Mouse (Mus musculus) cerebral cortex, adult 2 months (tissue): ENCODE results near the gene Ifrd1.

Experiments used
- WGBS: fragments of 180-500 bp; shearing (Covaris S2); methylation state at CpG from one replicate; pipeline ENCODE4 v1.1.7; 2018; 5-methylcytosine and 5-hydroxymethylcytosine counted together

Ifrd1 gene

GRCm38 (mm10) chr12:40248454-40249180 is at the start of gene Ifrd1:
TSS of gene Ifrd1 (minus strand) at chr12:40248504.
- 80% methylated on average over 5 of the region's 5 CpGs for WGBS

GRCm38 (mm10) chr12:40286539-40286938 is 38.2 kb upstream of the Ifrd1 start:
- WGBS: 79% methylated on average over 4 of the region's 4 CpGs

- 75% methylated on average over 4 of the region's 4 CpGs for WGBS
Observed at GRCm38 (mm10) chr12:40280596-40281325, 32.5 kb upstream of the Ifrd1 start.

DNA sequence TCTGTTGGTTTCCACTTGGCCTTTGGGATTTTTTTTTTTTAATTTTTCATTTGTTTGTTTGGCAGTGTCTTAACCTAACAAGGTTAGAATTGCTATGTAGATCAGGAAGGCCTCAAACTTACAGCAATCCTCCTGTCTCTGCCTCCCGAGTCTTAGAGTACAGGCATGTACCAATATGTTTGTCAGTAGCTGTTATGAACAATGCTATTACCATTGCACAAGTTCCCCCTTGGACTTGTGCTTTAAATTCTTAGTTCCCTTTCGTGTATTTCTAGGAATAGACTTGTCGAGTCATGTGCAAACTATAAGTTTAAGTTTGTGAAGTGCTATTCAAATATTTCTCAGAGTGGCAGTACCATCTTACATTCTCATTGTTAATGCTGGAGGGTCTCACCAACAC is 29.3 kb upstream of the Ifrd1 start:
- 81% methylated on average over 3 of the region's 3 CpGs for WGBS

DNA sequence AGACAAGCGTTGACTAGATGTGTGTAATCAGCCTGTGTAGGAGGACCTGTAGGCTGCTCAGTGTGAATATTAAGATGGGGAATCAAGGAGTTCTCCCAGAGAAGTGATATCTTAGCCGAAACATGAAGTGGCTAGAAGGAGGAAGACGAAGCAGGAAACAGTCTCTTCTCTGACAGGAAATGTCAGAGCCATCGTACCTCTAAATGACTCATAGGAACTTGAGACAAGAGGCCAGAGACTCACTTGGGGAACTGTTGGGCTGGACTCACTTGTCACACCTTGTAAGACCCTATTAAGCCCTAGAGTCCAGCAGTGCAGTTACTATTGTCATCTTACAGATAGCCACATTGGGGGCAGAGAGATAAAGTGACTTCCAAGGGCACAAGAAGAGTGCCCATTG is 25.0 kb upstream of the Ifrd1 start:
- 85% methylated on average over 4 of the region's 4 CpGs for WGBS

- WGBS: 94% methylated on average over 4 of the region's 4 CpGs
Observed at GRCm38 (mm10) chr12:40272710-40273109, 24.4 kb upstream of the Ifrd1 start.

DNA sequence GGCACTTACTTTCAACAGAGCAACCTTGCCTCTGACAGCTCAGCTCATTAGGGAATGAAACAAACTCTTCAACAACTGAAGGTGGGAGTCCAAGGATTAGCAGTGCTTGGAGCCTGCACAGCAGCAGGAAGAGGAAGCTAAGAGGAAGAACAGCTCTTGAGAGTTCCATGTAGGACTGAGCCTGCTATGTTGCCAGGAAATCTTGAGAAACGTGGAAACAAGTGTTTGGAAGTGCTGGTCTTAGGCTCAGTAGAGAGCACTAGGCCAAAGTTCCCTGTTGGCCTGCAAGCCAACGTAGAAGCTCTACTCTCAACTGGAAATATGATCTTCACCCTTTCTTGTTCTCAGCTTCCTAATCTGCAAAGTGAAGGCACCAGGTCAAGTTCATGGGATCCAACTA is 20.0 kb upstream of the Ifrd1 start:
- 87% methylated on average over 2 of the region's 2 CpGs for WGBS

- 79% methylated on average over 4 of the region's 4 CpGs for WGBS
Observed at GRCm38 (mm10) chr12:40263712-40264111, 15.4 kb upstream of the Ifrd1 start.

GRCm38 (mm10) chr12:40263006-40263405 is 14.7 kb upstream of the Ifrd1 start:
- 62% methylated on average over 6 of the region's 6 CpGs for WGBS

DNA sequence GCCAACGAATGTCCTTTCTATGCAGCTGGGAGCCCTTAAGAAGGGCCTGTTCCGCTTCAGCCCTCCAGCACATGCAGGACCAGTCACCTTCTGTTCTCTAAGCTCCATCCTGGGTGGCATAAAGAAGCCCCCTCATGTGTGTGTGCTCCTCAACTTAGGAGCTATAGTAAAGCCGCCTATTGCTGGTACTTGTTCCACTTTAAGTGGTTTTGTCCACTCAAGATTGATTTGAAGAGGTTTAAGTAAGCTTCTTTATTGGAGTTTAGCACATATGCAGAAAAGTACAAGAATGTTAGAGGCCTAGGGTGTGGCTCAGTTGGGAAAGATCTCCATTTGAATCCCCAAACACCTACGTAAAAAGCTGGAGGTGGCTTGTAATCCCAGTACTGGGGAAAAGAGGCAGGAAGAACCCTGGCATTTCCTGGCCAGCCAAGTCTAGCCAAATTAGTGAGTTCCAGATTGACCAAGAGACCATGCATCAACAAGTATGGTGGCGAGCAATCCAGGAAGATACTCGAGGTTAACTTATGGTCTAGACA is 10.2 kb upstream of the Ifrd1 start:
- 96% methylated on average over 6 of the region's 6 CpGs for WGBS

GRCm38 (mm10) chr12:40257226-40257625 is 8.9 kb upstream of the Ifrd1 start:
- under 1% methylated on average over 8 of the region's 8 CpGs for WGBS

DNA sequence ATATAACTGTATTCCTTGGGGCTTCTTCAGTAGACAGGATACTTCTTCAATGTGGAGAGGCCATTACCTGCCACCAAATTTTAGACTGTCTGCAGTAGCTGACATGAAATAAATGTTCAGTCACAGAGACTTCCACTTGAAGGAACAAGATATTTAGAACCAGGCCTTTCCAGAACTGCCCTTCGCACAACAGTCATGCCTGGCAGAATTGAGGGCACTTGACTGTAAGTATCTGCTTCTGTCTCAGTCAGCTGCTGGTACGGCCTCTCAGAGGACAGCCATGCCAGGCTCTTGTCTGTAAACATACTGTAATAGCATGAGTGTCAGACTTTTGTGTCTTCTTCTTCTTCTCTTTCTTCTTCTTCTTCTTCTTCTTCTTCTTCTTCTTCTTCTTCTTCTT is 8.2 kb upstream of the Ifrd1 start:
- 72% methylated on average over 2 of the region's 2 CpGs for WGBS

DNA sequence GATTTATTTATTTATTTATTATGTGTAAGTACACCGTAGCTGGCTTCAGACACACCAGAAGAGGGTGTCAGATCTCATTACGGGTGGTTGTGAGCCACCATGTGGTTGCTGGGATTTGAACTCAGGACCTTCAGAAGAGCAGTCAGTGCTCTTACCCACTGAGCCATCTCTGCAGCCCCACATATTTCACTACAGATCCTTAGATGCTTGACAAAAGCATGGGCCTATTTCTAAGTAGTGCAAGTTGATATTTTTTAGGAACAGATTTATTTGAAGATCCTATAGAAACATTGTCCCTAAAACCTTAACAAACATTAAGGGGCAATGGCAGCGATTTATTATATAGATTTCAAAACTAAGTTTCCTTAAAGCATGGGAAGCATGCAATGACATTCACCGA is 7.0 kb upstream of the Ifrd1 start:
- WGBS: 92% methylated on average over 4 of the region's 4 CpGs

DNA sequence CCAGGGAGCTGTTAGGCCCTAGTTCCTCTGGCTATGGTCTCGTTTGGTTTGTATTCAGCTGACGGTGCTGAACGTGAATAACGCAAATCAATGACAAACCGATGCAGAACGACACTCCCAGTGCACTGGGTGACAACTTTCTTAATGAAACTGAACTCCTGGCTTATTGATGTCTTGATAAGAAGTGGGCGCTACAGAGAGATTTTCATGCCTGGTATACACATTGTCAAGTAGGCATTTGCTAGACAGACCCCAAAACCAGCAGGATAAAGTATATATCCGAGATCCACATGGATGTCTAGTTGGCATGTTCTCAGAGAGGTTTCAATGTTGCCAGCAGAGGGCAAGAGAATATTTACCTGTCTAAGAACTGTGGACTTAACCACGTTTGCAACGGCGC is 6.4 kb upstream of the Ifrd1 start:
- 92% methylated on average over 11 of the region's 11 CpGs for WGBS

DNA sequence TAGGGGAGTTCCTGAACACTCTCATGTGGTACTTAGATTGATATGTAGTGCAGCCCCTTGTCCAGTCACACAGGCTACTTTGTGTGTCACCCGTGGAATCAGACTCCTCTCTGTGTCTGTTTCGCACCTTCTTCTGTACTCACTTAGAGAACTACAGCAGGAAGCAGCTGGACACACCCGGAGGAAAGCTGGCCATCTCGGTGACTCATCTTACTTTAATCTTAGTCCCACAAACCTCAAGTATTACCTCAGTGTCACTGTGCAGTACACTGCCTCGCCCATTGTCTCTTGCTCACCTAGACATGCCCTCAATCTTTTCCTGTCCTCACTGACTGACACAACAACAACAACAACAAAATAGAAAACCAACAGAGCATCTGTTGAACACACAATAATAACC is 4.9 kb upstream of the Ifrd1 start:
- 71% methylated on average over 5 of the region's 5 CpGs for WGBS

- WGBS: 70% methylated on average over 6 of the region's 6 CpGs
Observed at GRCm38 (mm10) chr12:40247976-40248375, 328 bp downstream of the Ifrd1 start.

GRCm38 (mm10) chr12:40247384-40247783 is 920 bp downstream of the Ifrd1 start:
- WGBS: 87% methylated on average over 4 of the region's 4 CpGs

DNA sequence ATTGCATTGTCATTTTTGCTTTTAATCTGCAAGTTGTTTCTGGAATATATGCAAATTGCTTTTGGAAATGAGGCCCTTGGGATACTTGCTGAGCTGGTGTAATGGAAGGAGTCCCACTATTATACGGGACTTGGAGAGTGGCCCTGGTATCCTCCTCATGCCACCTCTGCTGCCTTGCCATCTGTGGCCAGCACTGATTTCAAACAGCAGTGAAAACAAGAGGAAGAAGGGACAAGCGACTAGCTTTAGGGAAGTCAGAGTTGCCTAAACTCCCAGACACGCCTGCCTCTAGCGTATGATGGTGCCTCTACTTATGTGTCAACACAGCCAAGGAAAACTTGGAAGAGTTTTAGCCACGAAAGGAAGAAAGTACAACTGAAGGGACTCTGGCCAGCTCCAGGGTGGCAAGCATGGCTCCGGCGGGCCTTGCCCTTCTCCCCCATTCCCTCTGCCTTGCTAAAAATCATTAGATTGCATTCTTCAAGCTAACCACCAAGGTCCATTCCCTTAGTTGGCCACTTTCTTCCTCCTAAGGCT is 2.8 kb downstream of the Ifrd1 start:
- WGBS: 83% methylated on average over 7 of the region's 7 CpGs

DNA sequence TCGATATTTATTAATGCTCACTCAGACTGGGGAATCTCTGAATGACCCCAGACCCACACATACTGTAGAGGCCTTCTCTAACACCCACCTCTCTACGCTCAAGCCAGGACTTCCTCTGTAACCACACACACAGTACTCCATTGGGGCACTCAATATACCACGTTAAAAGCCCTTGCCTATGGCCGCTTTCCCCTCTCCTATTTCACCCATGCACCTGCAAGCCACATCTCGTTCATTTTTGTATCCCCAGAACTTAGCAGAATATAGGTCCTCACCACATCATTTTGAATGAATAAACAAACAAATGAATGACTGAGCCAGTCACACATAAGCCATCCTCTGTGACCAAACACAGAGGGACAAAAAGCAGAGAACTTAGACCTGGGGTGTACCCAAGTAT is 3.4 kb downstream of the Ifrd1 start:
- WGBS: 94% methylated on average over 5 of the region's 5 CpGs

GRCm38 (mm10) chr12:40243821-40244221 is 4.5 kb downstream of the Ifrd1 start:
- WGBS: 41% methylated on average over 11 of the region's 11 CpGs

DNA sequence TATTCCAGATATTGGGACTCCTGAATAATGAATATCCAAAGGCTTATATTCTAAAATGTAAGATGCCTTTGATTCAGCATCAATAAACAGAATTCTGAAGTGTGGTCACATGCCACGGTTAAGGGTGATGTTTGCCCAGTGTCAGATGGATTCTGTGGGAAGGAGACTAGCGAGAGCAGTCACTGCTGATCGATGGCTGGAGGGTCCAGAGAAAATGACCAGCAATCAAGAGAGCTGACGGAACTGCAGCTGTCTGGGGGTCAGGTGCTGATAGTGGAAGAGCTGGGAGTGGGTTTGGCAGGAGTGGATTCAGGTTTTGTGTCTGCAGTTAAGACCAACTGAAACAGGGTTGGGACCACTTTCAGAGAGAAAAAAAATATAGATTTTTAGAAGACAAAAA is 5.1 kb downstream of the Ifrd1 start:
- 95% methylated on average over 4 of the region's 4 CpGs for WGBS

- WGBS: 65% methylated on average over 7 of the region's 7 CpGs
Observed at GRCm38 (mm10) chr12:40239161-40239560, 9.1 kb downstream of the Ifrd1 start.

DNA sequence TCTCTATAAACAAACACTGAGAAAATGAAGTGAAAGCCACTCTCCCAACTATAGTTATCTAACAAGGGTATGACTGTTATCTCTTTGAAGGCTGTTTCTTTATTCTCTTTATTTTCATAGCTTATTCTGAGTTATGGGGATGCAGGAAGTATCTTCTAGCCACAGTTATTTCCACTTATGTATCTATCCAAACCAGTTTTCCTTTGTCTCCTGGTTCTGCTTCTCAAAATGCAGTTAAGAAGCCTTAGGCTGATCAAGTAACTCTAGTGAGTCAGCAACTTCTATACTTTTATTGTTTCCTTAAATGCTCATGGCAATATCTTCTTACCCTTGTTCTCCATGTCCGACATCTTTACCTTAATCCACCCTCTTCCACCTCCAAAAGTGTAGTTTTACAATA is 16.1 kb downstream of the Ifrd1 start:
- 76% methylated on average over 1 of the region's 1 CpGs for WGBS
